Mouse (Mus musculus) heart, embryonic 15.5 days (tissue): ENCODE measurements around the gene Cyp2b19. TPM values are rescaled to one million over a fixed set of nuclear protein-coding genes. Genes with fewer than 3 reads are reported as not detected.

Experiments used
- ATAC-seq: fragments of 200-750 bp; cut with Nextera tagmentation; replicated peaks from 2 replicates; pipeline ENCODE4 v1.8.0; 2017; ENCODE audit warnings: low read depth, moderate TSS enrichment; ENCODE audit not compliant: insufficient number of reproducible peaks, insufficient read depth, low FRiP score
- H3K27ac ChIP-seq: fragments of 300-500 bp; sonication (generic); 2 replicates; pipeline ENCODE4 v1.5.1; 2015; ENCODE audit warnings: mild to moderate bottlenecking, inconsistent platforms
- H3K27me3 ChIP-seq: fragments of 300-500 bp; sonication (generic); 2 replicates; pipeline ENCODE4 v1.6.1; 2015; ENCODE audit warnings: inconsistent platforms
- H3K36me3 ChIP-seq: fragments of 300-500 bp; sonication (generic); 2 replicates; pipeline ENCODE4 v1.6.1; 2015; ENCODE audit warnings: mild to moderate bottlenecking, inconsistent platforms
- H3K4me1 ChIP-seq: fragments of 300-500 bp; sonication (generic); replicated peaks from 2 replicates; pipeline ENCODE4 v1.6.1; 2015; ENCODE audit warnings: inconsistent platforms
- H3K4me2 ChIP-seq: fragments of 300-500 bp; sonication (generic); 2 replicates; pipeline ENCODE4 v1.6.1; 2015; ENCODE audit warnings: inconsistent platforms, mild to moderate bottlenecking, moderate library complexity
- H3K4me3 ChIP-seq: fragments of 300-500 bp; sonication (generic); 2 replicates; pipeline ENCODE4 v1.5.1; 2015; ENCODE audit warnings: mild to moderate bottlenecking, inconsistent platforms
- H3K9ac ChIP-seq: fragments of 300-500 bp; sonication (generic); 2 replicates; pipeline ENCODE4 v1.6.1; 2015; ENCODE audit warnings: mild to moderate bottlenecking, inconsistent platforms
- H3K9me3 ChIP-seq: fragments of 300-500 bp; sonication (generic); replicated peaks from 2 replicates; pipeline ENCODE4 v1.6.1; 2016; ENCODE audit warnings: inconsistent platforms
- WGBS: fragments of 180-500 bp; shearing (Covaris S2); methylation state at CpG from one replicate; pipeline ENCODE4 v1.1.7; 2015; ENCODE audit warnings: mixed read lengths; 5-methylcytosine and 5-hydroxymethylcytosine counted together
- polyA plus RNA-seq: library from polyadenylated mRNA; unstranded; fragments of >200 nt; fragmentation: Nextera tagmentation; extraction: Ambion mirVana; gene quantifications from 2 replicates; pipeline ENCODE4 v1.2.1, GENCODE M21; 2015

The Cyp2b19 gene
- not detected in 2 replicates for polyA plus RNA-seq

DNA sequence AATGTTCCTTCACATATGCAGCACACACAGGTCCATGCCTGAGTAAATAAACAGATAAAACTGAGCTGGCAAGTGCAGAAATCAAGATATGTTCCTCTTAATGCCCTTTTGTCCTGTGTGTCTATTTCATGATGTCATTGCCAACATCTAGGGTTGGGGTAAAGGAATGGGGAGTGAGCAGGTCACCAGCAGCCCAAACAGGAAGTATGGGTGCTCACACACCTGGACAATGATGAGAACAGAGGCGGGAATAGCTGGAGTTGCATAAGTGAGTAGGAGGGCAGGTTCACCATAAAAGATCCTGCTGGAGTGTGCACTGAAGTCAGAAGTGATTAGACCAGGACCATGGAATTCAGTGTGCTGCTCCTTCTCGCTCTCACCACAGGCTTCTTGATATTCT is at the start of gene Cyp2b19:
TSS of gene Cyp2b19 (plus strand) at position 301 of the 400 bp plus-strand sequence.
- H3K9me3 ChIP-seq = no peaks in the 10 kb centered on the region
- WGBS = 73% methylated on average over 2 of the region's 2 CpGs
- ATAC-seq = no peak

DNA sequence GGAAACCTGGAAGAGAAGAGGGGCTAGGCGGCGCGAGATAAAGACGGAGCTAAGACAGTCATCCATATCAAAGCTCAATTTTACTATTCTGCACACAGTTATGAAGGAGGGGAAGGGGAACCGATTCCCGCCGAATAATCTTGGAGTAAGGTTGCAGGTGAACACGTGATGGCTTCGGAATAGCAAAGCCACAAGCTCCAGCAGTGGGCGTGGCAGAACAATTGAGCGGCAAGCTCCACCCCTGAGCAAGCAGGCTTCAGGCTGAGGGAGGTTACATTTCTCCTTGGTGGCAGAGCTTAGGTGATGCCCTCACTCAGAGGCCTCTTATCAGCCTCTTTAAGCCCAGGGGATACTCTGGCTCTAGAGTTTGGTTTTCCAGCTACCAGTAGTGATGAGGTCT is 45.9 kb upstream of the Cyp2b19 start:
- Histone ChIP-seq H3K27ac (no peak overlapping the region), H3K4me2 (no peak overlapping the region), H3K9ac (no peak overlapping the region), H3K36me3 (no peaks in the 10 kb centered on the region), H3K9me3 (no peaks in the 10 kb centered on the region), H3K27me3 (no peaks in the 10 kb centered on the region), H3K4me3 (no peak overlapping the region), H3K4me1 (no peaks in the 10 kb centered on the region)
- 80% methylated on average over 11 of the region's 11 CpGs for WGBS
- no peak for ATAC-seq

More for the DNA sequence above, at the start of gene Cyp2b19:
- H3K4me3 ChIP-seq = no peak within 1 kb of the TSS
- H3K9ac ChIP-seq = no peak within 1 kb of the TSS
- H3K4me2 ChIP-seq = no peak within 1 kb of the TSS
- H3K27me3 ChIP-seq = no peaks in the 10 kb centered on the region
- no peaks in the 10 kb centered on the region for H3K36me3 ChIP-seq
- H3K4me1 ChIP-seq = no peaks in the 10 kb centered on the region
- H3K27ac ChIP-seq = no peak within 1 kb of the TSS

DNA sequence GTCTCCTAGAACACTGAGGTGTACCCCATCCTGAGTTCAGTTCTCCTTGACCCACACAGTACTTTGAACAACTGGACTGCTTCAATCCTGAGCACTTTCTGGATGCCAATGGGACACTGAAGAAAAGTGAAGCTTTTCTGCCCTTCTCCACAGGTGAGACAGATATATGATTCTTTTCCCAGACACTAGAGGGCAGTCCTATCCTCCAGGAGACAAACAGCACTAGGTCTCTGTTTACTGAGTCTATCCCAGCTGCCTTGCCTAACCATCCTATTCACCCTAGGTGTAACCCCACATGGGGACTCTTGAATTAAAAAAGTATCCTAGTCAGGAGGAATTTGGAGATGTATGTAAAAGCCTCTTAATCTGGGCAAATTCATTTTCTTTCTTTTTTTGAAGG is 18.0 kb upstream of the Cyp2b19 start:
- H3K4me2 ChIP-seq = no peak overlapping the region
- no peaks in the 10 kb centered on the region for H3K9me3 ChIP-seq
- no peaks in the 10 kb centered on the region for H3K4me1 ChIP-seq
- no peaks in the 10 kb centered on the region for H3K36me3 ChIP-seq
- H3K27ac ChIP-seq = no peak overlapping the region
- H3K4me3 ChIP-seq = no peak overlapping the region
- ATAC-seq = no peak
- no peak overlapping the region for H3K9ac ChIP-seq
- no peaks in the 10 kb centered on the region for H3K27me3 ChIP-seq

DNA sequence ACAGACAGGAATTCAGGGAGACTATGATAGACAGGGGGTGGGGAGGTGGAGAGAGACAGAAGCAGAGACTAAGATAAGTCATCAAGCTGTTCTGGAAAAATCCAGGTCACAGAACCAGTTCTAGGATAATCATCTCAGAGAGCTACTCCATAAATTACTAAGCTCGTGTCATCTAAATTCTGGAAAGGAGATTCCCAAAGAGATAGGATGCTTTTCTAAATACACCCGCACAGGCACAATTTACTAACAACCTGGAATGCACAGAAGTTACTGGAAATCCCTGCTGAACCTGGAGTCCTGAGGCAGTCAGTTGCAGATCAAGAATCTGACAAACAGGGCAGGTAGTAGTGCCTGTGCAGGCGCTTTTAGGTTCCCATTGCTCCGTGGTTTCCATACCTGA is 13.0 kb upstream of the Cyp2b19 start:
- Histone ChIP-seq H3K36me3 (no peaks in the 10 kb centered on the region), H3K4me1 (no peaks in the 10 kb centered on the region), H3K4me3 (no peak overlapping the region), H3K27ac (no peak overlapping the region), H3K9me3 (no peaks in the 10 kb centered on the region), H3K27me3 (no peaks in the 10 kb centered on the region), H3K9ac (no peak overlapping the region), H3K4me2 (no peak overlapping the region)
- no peak for ATAC-seq
- 79% methylated on average over 4 of the region's 4 CpGs for WGBS

DNA sequence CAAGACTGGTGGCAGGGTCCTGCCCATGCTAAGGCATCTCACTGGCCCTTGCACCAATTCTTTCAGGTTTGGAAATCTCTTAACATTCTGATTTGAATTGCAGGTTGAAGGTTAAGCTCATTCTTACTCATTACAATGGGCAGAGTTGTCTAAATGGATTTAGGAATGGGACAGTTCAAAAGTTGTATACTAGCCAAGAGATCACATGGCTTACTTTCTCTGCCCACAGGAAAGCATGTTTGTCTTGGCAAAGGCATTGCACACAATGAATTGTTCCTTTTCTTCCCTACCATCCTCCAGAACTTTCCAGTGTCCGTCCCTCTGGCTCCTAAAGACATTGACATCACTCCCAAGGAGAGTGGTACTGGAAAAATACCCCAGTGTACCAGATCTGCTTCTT is 11.5 kb upstream of the Cyp2b19 start:
- WGBS = 44% methylated on average over 1 of the region's 1 CpGs
- Histone ChIP-seq H3K36me3 (no peaks in the 10 kb centered on the region), H3K9me3 (no peaks in the 10 kb centered on the region), H3K4me3 (no peak overlapping the region), H3K27me3 (no peaks in the 10 kb centered on the region), H3K27ac (no peak overlapping the region), H3K9ac (no peak overlapping the region), H3K4me2 (no peak overlapping the region), H3K4me1 (no peaks in the 10 kb centered on the region)
- no peak for ATAC-seq

DNA sequence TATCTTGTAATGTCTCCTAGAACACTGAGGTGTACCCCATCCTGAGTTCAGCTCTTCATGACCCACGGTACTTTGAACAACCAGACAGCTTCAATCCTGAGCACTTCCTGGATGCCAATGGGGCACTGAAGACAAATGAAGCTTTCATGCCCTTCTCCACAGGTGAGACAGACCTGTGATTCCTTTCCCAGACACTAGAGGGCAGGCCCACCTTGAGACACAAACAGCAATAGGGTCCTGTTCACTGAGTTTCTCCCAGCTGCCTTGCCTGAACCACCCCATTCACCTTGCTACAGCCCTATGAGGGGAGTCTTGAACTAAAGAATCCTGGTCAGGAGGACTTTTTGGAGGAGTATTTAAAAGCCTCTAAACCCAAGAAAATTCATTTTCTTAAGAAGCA is 10.1 kb downstream of the Cyp2b19 start:
- Histone ChIP-seq H3K4me2 (no peak overlapping the region), H3K9me3 (no peaks in the 10 kb centered on the region), H3K27ac (no peak overlapping the region), H3K4me3 (no peak overlapping the region), H3K27me3 (no peaks in the 10 kb centered on the region), H3K4me1 (no peaks in the 10 kb centered on the region), H3K36me3 (no peaks in the 10 kb centered on the region), H3K9ac (no peak overlapping the region)
- ATAC-seq = no peak
- 49% methylated on average over 1 of the region's 1 CpGs for WGBS

DNA sequence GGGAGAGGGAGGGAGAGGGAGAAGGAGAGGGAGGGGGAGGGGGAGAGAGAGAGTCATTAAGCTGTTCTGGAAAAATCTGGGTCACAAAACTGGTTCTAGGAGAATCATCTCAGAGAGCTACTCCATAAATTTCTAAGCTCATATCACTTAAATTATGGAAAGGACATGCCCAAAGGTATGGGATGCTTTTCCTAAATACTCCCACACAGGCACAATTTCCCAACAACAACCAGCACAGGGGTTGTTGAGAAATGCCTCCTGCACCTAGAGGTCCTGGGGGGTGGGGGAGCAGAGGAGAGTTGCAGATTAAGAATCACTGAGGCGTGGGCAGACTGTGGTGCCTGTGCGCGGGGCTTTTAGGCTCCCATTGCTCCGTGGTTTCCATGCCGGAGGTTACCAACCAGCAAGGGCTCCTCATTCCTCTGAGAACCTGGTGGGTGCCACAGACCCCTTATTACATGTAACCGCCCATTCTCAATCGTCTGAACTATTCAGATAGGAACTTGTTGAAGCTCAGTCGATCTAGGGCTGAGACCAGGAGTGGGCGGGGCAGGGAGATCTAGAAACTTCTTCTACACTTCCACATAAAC is 13.0 kb downstream of the Cyp2b19 start:
- Histone ChIP-seq H3K27ac (no peak overlapping the region), H3K4me2 (no peak overlapping the region), H3K9me3 (no peaks in the 10 kb centered on the region), H3K36me3 (no peaks in the 10 kb centered on the region), H3K27me3 (no peaks in the 10 kb centered on the region), H3K4me3 (no peak overlapping the region), H3K4me1 (no peaks in the 10 kb centered on the region), H3K9ac (no peak overlapping the region)
- ATAC-seq = no peak
- 78% methylated on average over 9 of the region's 9 CpGs for WGBS

DNA sequence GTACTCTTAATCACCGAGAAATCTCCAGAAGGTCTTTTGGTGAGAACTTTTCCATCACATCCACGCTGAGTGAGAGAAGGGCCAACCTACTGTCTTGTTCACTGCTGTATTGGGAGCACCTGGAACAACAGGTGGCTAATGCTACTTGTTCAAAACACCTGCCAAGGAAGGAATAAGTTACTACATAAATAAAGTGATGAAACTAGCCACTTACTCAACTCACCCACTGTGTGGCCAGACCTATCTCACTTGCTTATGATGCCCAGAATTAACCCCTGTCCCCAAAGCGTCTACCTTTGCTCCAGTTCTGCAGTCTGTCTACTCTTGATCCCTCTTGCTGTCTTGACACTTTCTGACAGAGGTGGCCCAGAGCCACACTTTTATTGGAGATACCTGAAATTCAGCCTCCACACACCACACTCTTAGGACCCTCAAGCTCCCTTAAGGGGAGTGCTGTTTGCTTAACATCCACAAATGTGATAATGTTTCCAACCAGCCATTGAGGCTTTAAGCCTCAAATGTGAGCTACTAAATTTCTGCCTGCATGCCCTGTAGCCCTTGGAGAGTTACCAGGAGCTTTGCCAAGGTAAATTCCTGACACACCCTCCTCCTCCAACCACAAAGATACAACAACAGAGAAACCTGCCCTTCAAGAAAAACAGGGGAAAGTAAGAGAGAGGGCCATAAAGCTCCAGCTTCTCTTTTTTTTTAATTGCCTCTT is 16.1 kb downstream of the Cyp2b19 start:
- Histone ChIP-seq H3K4me2 (no peak overlapping the region), H3K4me1 (no peaks in the 10 kb centered on the region), H3K27ac (no peak overlapping the region), H3K36me3 (no peaks in the 10 kb centered on the region), H3K4me3 (no peak overlapping the region), H3K9ac (no peak overlapping the region), H3K9me3 (no peaks in the 10 kb centered on the region), H3K27me3 (no peaks in the 10 kb centered on the region)
- ATAC-seq = no peak
- 71% methylated on average over 3 of the region's 3 CpGs for WGBS

DNA sequence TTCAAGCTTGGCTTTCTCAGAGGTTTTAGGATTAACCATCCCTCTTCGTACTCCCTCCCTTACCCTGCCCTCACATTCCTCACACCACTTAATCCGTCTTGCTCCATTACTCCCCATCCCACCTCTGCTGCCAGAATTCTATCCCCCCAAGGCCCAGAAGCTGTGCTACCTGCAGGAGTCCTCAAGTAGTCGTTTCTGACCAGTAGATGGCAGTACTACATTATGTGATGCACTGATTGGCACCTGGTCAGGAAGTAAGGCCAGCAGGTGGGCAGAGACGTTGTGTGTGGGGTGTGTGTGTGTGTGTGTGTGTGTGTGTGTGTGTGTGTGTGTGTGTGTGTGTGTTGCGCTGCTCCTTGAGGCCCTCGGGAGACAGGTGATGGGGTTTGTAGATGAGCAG is 18.9 kb downstream of the Cyp2b19 start:
- Histone ChIP-seq H3K9ac (no peak overlapping the region), H3K9me3 (no peaks in the 10 kb centered on the region), H3K4me3 (no peak overlapping the region), H3K4me1 (no peaks in the 10 kb centered on the region), H3K36me3 (no peaks in the 10 kb centered on the region), H3K27me3 (no peaks in the 10 kb centered on the region), H3K4me2 (no peak overlapping the region), H3K27ac (no peak overlapping the region)
- WGBS = 17% methylated on average over 6 of the region's 6 CpGs
- no peak for ATAC-seq

DNA sequence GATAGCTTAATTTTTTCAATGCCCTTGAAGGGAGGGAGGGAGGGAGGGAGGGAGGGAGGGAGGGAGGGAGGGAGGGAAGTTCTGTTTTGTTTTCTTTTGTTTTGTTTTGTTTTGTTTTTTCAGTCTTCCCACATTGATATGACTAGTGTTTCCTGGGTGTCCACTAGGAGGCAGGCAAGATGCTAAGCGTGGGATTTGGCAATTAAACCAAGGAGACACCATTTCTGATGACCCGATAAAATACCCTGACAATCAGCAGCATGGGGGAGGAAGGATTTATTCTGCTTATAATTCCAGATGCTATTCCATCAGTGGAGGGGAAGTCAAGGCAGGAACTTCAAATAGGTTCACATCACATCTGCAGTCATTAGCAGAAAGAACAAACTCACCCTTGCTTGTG is 20.9 kb downstream of the Cyp2b19 start:
- Histone ChIP-seq H3K9me3 (no peaks in the 10 kb centered on the region), H3K36me3 (no peaks in the 10 kb centered on the region), H3K27ac (no peak overlapping the region), H3K4me3 (no peak overlapping the region), H3K27me3 (no peaks in the 10 kb centered on the region), H3K4me2 (no peak overlapping the region), H3K9ac (no peak overlapping the region), H3K4me1 (no peaks in the 10 kb centered on the region)
- no peak for ATAC-seq
- 53% methylated on average over 2 of the region's 2 CpGs for WGBS

DNA sequence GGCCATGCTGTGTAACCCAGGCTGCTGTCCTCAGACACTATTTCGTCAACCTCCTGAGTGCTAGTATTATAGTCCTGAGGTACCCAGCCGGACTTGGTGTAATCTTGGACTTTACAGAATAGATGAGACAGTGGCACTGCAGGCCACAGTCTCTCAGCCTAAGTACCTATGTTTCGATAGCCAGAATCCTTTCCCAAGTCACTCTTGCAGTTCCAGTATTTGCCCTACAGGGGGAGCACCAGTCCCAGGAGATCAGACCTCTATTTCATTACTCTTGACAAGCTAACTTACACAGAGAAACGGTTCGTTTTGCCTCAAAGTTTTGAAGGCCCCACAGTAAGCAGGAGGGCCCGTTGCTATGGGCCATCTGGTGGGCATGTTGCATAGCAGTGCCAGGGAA is 21.5 kb downstream of the Cyp2b19 start:
- Histone ChIP-seq H3K4me3 (no peak overlapping the region), H3K27me3 (no peaks in the 10 kb centered on the region), H3K4me2 (no peak overlapping the region), H3K36me3 (no peaks in the 10 kb centered on the region), H3K4me1 (no peaks in the 10 kb centered on the region), H3K27ac (no peak overlapping the region), H3K9ac (no peak overlapping the region), H3K9me3 (no peaks in the 10 kb centered on the region)
- no peak for ATAC-seq
- 32% methylated on average over 6 of the region's 6 CpGs for WGBS

DNA sequence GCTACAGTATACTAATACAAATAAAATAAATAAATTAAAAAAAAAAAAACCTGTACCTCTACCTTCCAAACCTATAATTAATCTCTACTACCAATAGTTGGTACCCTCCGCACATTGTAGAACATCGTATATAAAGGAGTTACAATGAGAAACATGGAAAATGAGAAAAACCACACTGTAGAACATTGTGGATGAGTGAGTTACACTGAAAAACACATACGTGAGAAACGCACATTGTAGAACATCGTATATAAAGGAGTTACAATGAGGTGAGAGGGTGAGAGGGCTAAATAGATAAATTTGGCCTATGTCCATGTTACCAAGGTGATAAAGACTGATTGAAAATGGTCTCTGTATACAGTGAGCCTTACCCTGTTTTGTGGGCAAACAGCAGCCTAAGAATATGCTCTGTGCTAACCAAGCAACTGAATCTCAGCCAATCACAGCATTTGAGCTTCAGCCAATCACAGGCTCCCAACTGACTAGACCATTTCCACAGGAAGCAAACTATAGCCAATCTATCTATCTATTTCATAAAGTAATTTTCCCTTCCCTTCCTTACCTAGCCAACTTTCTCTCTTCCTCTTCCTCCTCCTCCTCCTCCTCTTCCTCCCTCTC is 23.0 kb downstream of the Cyp2b19 start:
- WGBS = 74% methylated on average over 5 of the region's 5 CpGs

More for the DNA sequence above, 23.0 kb downstream of the Cyp2b19 start:
- Histone ChIP-seq H3K27me3 (no peaks in the 10 kb centered on the region), H3K4me1 (no peaks in the 10 kb centered on the region), H3K27ac (no peak overlapping the region), H3K9ac (no peak overlapping the region), H3K9me3 (no peaks in the 10 kb centered on the region), H3K4me2 (no peak overlapping the region), H3K4me3 (no peak overlapping the region), H3K36me3 (no peaks in the 10 kb centered on the region)
- peak; percentile 77; the same call in 1 of the 2 replicates for ATAC-seq
